Mouse (Mus musculus): ENCODE measurements around the gene Hdac4. TPM values are rescaled to one million over a fixed set of nuclear protein-coding genes. Genes with fewer than 3 reads are reported as not detected.

Hdac4 gene
- polyA plus RNA-seq, 1 experiment, result 18.1 TPM

GRCm38 (mm10) chr1:92117597-92117996, 77.9 kb downstream of the Hdac4 start:
- no peak overlapping the region for H3K27ac ChIP-seq (ENCODE audit: control insufficient read depth, insufficient read depth, low read depth, low read length, poor library complexity)
- no peaks in the 10 kb centered on the region for H3K4me1 ChIP-seq (ENCODE audit: control insufficient read depth, insufficient read depth, low read length)
- TF ChIP-seq CTCF (IDR thresholded peaks at IDR 0.05; ENCODE audit: control insufficient read depth, insufficient read depth, low read length) (no peak), POLR2A (IDR thresholded peaks at IDR 0.05; ENCODE audit: borderline replicate concordance, control insufficient read depth, low read depth, low read length) (no peak)
- no peak overlapping the region for H3K4me3 ChIP-seq (replicated peaks; ENCODE audit: control insufficient read depth, low read depth, low read length)
- WGBS, result 81% methylated on average over 5 of the region's 5 CpGs

GRCm38 (mm10) chr1:92116169-92116568, 79.3 kb downstream of the Hdac4 start:
- 87% methylated on average over 4 of the region's 4 CpGs for WGBS
- Histone ChIP-seq H3K4me3 (replicated peaks; ENCODE audit: control insufficient read depth, low read depth, low read length) (no peak overlapping the region), H3K4me1 (ENCODE audit: control insufficient read depth, insufficient read depth, low read length) (no peaks in the 10 kb centered on the region), H3K27ac (ENCODE audit: control insufficient read depth, insufficient read depth, low read depth, low read length, poor library complexity) (no peak overlapping the region)
- TF ChIP-seq CTCF (IDR thresholded peaks at IDR 0.05; ENCODE audit: control insufficient read depth, insufficient read depth, low read length) (no peak), POLR2A (IDR thresholded peaks at IDR 0.05; ENCODE audit: borderline replicate concordance, control insufficient read depth, low read depth, low read length) (no peak)

- WGBS, result 85% methylated on average over 3 of the region's 3 CpGs
- TF ChIP-seq CTCF (IDR thresholded peaks at IDR 0.05; ENCODE audit: control insufficient read depth, insufficient read depth, low read length) (no peak), POLR2A (IDR thresholded peaks at IDR 0.05; ENCODE audit: borderline replicate concordance, control insufficient read depth, low read depth, low read length) (no peak)
- H3K4me3 ChIP-seq (replicated peaks; ENCODE audit: control insufficient read depth, low read depth, low read length), result no peak overlapping the region
- H3K4me1 ChIP-seq (ENCODE audit: control insufficient read depth, insufficient read depth, low read length), result no peaks in the 10 kb centered on the region
- no peak overlapping the region for H3K27ac ChIP-seq (ENCODE audit: control insufficient read depth, insufficient read depth, low read depth, low read length, poor library complexity)
These were observed 81.4 kb downstream of the Hdac4 start for GRCm38 (mm10) chr1:92114091-92114490.

- WGBS, result 75% methylated on average over 6 of the region's 6 CpGs
These were observed 82.1 kb downstream of the Hdac4 start for GRCm38 (mm10) chr1:92113243-92114009.

GRCm38 (mm10) chr1:92112591-92112990, 82.9 kb downstream of the Hdac4 start:
- H3K4me1 ChIP-seq (ENCODE audit: control insufficient read depth, insufficient read depth, low read length), result no peaks in the 10 kb centered on the region
- H3K27ac ChIP-seq (ENCODE audit: control insufficient read depth, insufficient read depth, low read depth, low read length, poor library complexity), result no peak overlapping the region
- no peak overlapping the region for H3K4me3 ChIP-seq (replicated peaks; ENCODE audit: control insufficient read depth, low read depth, low read length)
- 87% methylated on average over 5 of the region's 5 CpGs for WGBS
- TF ChIP-seq CTCF (IDR thresholded peaks at IDR 0.05; ENCODE audit: control insufficient read depth, insufficient read depth, low read length) (no peak), POLR2A (IDR thresholded peaks at IDR 0.05; ENCODE audit: borderline replicate concordance, control insufficient read depth, low read depth, low read length) (no peak)

More at GRCm38 (mm10) chr1:92113243-92114009, 82.1 kb downstream of the Hdac4 start:
- no peak for TF ChIP-seq POLR2A (IDR thresholded peaks at IDR 0.05; ENCODE audit: borderline replicate concordance, control insufficient read depth, low read depth, low read length)
- no peak for TF ChIP-seq CTCF (IDR thresholded peaks at IDR 0.05; ENCODE audit: control insufficient read depth, insufficient read depth, low read length)
- Histone ChIP-seq H3K27ac (ENCODE audit: control insufficient read depth, insufficient read depth, low read depth, low read length, poor library complexity) (no peak overlapping the region), H3K4me1 (ENCODE audit: control insufficient read depth, insufficient read depth, low read length) (no peaks in the 10 kb centered on the region), H3K4me3 (replicated peaks; ENCODE audit: control insufficient read depth, low read depth, low read length) (no peak overlapping the region)

GRCm38 (mm10) chr1:92111551-92111950, 83.9 kb downstream of the Hdac4 start:
- no peak overlapping the region for H3K27ac ChIP-seq (ENCODE audit: control insufficient read depth, insufficient read depth, low read depth, low read length, poor library complexity)
- no peak for TF ChIP-seq POLR2A (IDR thresholded peaks at IDR 0.05; ENCODE audit: borderline replicate concordance, control insufficient read depth, low read depth, low read length)
- no peak for TF ChIP-seq CTCF (IDR thresholded peaks at IDR 0.05; ENCODE audit: control insufficient read depth, insufficient read depth, low read length)
- H3K4me1 ChIP-seq (ENCODE audit: control insufficient read depth, insufficient read depth, low read length), result no peaks in the 10 kb centered on the region
- 71% methylated on average over 2 of the region's 2 CpGs for WGBS
- H3K4me3 ChIP-seq (replicated peaks; ENCODE audit: control insufficient read depth, low read depth, low read length), result no peak overlapping the region

GRCm38 (mm10) chr1:92111026-92111425, 84.5 kb downstream of the Hdac4 start:
- Histone ChIP-seq H3K27ac (ENCODE audit: control insufficient read depth, insufficient read depth, low read depth, low read length, poor library complexity) (no peak overlapping the region), H3K4me3 (replicated peaks; ENCODE audit: control insufficient read depth, low read depth, low read length) (no peak overlapping the region), H3K4me1 (ENCODE audit: control insufficient read depth, insufficient read depth, low read length) (no peaks in the 10 kb centered on the region)
- 81% methylated on average over 1 of the region's 1 CpGs for WGBS
- TF ChIP-seq CTCF (IDR thresholded peaks at IDR 0.05; ENCODE audit: control insufficient read depth, insufficient read depth, low read length) (no peak), POLR2A (IDR thresholded peaks at IDR 0.05; ENCODE audit: borderline replicate concordance, control insufficient read depth, low read depth, low read length) (no peak)

- 79% methylated on average over 1 of the region's 1 CpGs for WGBS
- Histone ChIP-seq H3K4me1 (ENCODE audit: control insufficient read depth, insufficient read depth, low read length) (peaks cover 2% of the 10 kb centered on the region; the same call in 1 of the 2 replicates), H3K4me3 (replicated peaks; ENCODE audit: control insufficient read depth, low read depth, low read length) (no peak overlapping the region), H3K27ac (ENCODE audit: control insufficient read depth, insufficient read depth, low read depth, low read length, poor library complexity) (no peak overlapping the region)
- no peak for TF ChIP-seq POLR2A (IDR thresholded peaks at IDR 0.05; ENCODE audit: borderline replicate concordance, control insufficient read depth, low read depth, low read length)
- TF ChIP-seq CTCF (IDR thresholded peaks at IDR 0.05; ENCODE audit: control insufficient read depth, insufficient read depth, low read length), result no peak
These were observed 86.3 kb downstream of the Hdac4 start for GRCm38 (mm10) chr1:92109221-92109620.

All from bone marrow, adult 2 months (tissue).